Mouse (Mus musculus) embryonic fibroblast, embryonic 13.5 days (primary cell): ENCODE data around the gene Ykt6.

Experiments
- CTCF ChIP-seq: IDR thresholded peaks from 2 replicates; pipeline ENCODE4 v1.5.1; 2011; ENCODE audit warnings: mild to moderate bottlenecking, control low read depth, low read length, moderate library complexity, borderline replicate concordance; ENCODE audit not compliant: insufficient read depth
- POLR2A ChIP-seq: IDR thresholded peaks from 2 replicates; pipeline ENCODE4 v1.6.1; 2011; ENCODE audit warnings: low read depth, mild to moderate bottlenecking, control low read depth, low read length, moderate library complexity

DNA sequence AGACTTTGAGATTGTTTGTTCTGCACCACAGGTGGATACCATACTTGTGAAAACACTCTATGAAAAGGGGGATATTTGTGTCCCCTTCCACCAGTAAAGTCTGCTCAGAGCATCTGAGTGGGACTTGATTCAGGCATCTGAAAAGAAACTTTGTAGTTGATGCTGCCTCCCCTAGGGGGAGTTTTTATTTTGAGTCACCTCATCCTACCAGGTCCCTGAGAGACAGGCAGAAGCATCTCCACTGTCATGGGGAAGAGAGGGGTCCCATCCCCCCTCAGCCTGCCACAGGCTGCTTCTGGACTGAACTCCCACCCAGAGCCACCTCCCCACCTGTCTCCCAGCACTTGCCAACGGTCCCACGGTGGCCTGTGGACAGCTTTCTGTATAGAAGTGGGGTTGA is 57.9 kb downstream of the Ykt6 start:
- TF ChIP-seq CTCF: no peak
- TF ChIP-seq POLR2A: no peak
